Mouse (Mus musculus): ENCODE measurements around the gene Hk1. TPM values are rescaled to one million over a fixed set of nuclear protein-coding genes. Genes with fewer than 3 reads are reported as not detected.

The Hk1 gene
- polyA plus RNA-seq, 1 experiment from 2014 or later: 24.1 TPM

DNA sequence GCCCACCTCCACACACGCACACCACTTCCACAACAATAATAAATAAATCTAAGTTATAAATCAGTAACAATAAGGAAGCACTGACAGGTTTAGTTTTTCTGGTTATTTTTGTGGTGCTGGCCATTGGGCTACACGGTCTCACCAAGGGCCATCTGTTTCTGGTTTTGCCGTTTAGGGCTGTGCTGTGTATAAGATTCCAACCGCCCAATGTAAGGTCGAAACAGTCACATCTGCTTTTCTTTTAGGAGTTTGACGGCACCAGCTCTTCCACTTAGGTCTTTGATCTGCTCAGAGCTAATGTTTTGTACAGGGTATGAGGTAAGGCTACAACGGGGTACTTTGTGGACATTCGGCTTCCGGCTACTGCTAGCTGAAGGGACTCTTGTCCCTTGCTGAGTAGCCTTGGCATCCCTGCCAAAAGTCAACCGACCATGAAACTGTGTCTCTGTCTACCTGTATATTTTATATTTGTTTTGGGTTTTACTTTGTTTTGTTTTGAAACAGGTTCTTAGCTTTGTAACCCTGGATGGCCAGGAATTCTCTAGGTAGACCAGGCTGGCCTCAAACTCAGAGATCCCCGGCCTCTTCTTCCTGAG is 70.7 kb downstream of the Hk1 start:
- no peak for DNase-seq (ENCODE audit: low spot score)
- no peak for ATAC-seq (replicated peaks; ENCODE audit: low FRiP score, low TSS enrichment, low read depth)
- Histone ChIP-seq H3K4me2 (ENCODE audit: low read length) (no peak overlapping the region), H3K9ac (ENCODE audit: low read length) (no peak overlapping the region), H3K9me3 (ENCODE audit: control insufficient read depth, low read length) (no peaks in the 10 kb centered on the region), H3K4me3 (ENCODE audit: low read depth, low read length) (no peak overlapping the region), H3K27me3 (replicated peaks; ENCODE audit: control insufficient read depth, insufficient read depth, low read length) (no peaks in the 10 kb centered on the region), H3K4me1 (replicated peaks; ENCODE audit: control insufficient read depth, insufficient read depth, low read length) (peaks cover 6% of the 10 kb centered on the region; the same call in 1 of the 2 replicates), H3K27ac (ENCODE audit: low read depth) (no peak overlapping the region), H3K36me3 (ENCODE audit: control insufficient read depth, insufficient read depth, low read length) (no peaks in the 10 kb centered on the region)
- WGBS: 74% methylated on average over 11 of the region's 11 CpGs

- ATAC-seq (replicated peaks; ENCODE audit: low FRiP score, low TSS enrichment, low read depth): no peak
- no peak overlapping the region; the same call in 1 of the 2 replicates for H3K27ac ChIP-seq (ENCODE audit: low read depth)
- no peak overlapping the region for H3K4me3 ChIP-seq (ENCODE audit: low read depth, low read length)
- H3K27me3 ChIP-seq (replicated peaks; ENCODE audit: control insufficient read depth, insufficient read depth, low read length): no peaks in the 10 kb centered on the region
- no peak overlapping the region for H3K4me2 ChIP-seq (ENCODE audit: low read length)
- H3K9me3 ChIP-seq (ENCODE audit: control insufficient read depth, low read length): no peaks in the 10 kb centered on the region
- peaks cover 3% of the 10 kb centered on the region; the same call in 1 of the 2 replicates for H3K4me1 ChIP-seq (replicated peaks; ENCODE audit: control insufficient read depth, insufficient read depth, low read length)
- no peak for DNase-seq (ENCODE audit: low spot score)
- no peaks in the 10 kb centered on the region for H3K36me3 ChIP-seq (ENCODE audit: control insufficient read depth, insufficient read depth, low read length)
- no peak overlapping the region for H3K9ac ChIP-seq (ENCODE audit: low read length)
- WGBS: 30% methylated on average over 3 of the region's 3 CpGs
Observed at GRCm38 (mm10) chr10:62306483-62306882, 73.2 kb downstream of the Hk1 start.

- Histone ChIP-seq H3K27me3 (replicated peaks; ENCODE audit: control insufficient read depth, insufficient read depth, low read length) (no peaks in the 10 kb centered on the region), H3K36me3 (ENCODE audit: control insufficient read depth, insufficient read depth, low read length) (no peaks in the 10 kb centered on the region), H3K4me3 (ENCODE audit: low read depth, low read length) (no peak overlapping the region), H3K9ac (ENCODE audit: low read length) (no peak overlapping the region), H3K27ac (ENCODE audit: low read depth) (no peak overlapping the region), H3K4me1 (replicated peaks; ENCODE audit: control insufficient read depth, insufficient read depth, low read length) (peaks cover 3% of the 10 kb centered on the region; the same call in 1 of the 2 replicates), H3K4me2 (ENCODE audit: low read length) (no peak overlapping the region), H3K9me3 (ENCODE audit: control insufficient read depth, low read length) (no peaks in the 10 kb centered on the region)
- DNase-seq (ENCODE audit: low spot score) (no peak), ATAC-seq (replicated peaks; ENCODE audit: low FRiP score, low TSS enrichment, low read depth) (no peak)
- WGBS: 77% methylated on average over 6 of the region's 6 CpGs
Observed at GRCm38 (mm10) chr10:62305090-62305489, 74.6 kb downstream of the Hk1 start.

GRCm38 (mm10) chr10:62300006-62300827 is 79.5 kb downstream of the Hk1 start:
- Histone ChIP-seq H3K27me3 (replicated peaks; ENCODE audit: control insufficient read depth, insufficient read depth, low read length) (no peaks in the 10 kb centered on the region), H3K9ac (ENCODE audit: low read length) (no peak overlapping the region), H3K4me3 (ENCODE audit: low read depth, low read length) (no peak overlapping the region), H3K9me3 (ENCODE audit: control insufficient read depth, low read length) (no peaks in the 10 kb centered on the region), H3K4me2 (ENCODE audit: low read length) (no peak overlapping the region), H3K36me3 (ENCODE audit: control insufficient read depth, insufficient read depth, low read length) (peaks cover 2% of the 10 kb centered on the region; the same call in 1 of the 2 replicates), H3K27ac (ENCODE audit: low read depth) (no peak overlapping the region), H3K4me1 (replicated peaks; ENCODE audit: control insufficient read depth, insufficient read depth, low read length) (no peaks in the 10 kb centered on the region)
- 77% methylated on average over 23 of the region's 23 CpGs for WGBS
- DNase-seq (ENCODE audit: low spot score) (no peak), ATAC-seq (replicated peaks; ENCODE audit: low FRiP score, low TSS enrichment, low read depth) (no peak)

GRCm38 (mm10) chr10:62296086-62296872 is 83.4 kb downstream of the Hk1 start:
- peaks cover 12% of the 10 kb centered on the region; the same call in 1 of the 2 replicates for H3K36me3 ChIP-seq (ENCODE audit: control insufficient read depth, insufficient read depth, low read length)
- no peak overlapping the region for H3K4me3 ChIP-seq (ENCODE audit: low read depth, low read length)
- H3K27me3 ChIP-seq (replicated peaks; ENCODE audit: control insufficient read depth, insufficient read depth, low read length): no peaks in the 10 kb centered on the region
- no peak overlapping the region for H3K27ac ChIP-seq (ENCODE audit: low read depth)
- 77% methylated on average over 19 of the region's 26 CpGs for WGBS
- no peaks in the 10 kb centered on the region for H3K9me3 ChIP-seq (ENCODE audit: control insufficient read depth, low read length)
- DNase-seq (ENCODE audit: low spot score): no peak
- H3K4me1 ChIP-seq (replicated peaks; ENCODE audit: control insufficient read depth, insufficient read depth, low read length): no peaks in the 10 kb centered on the region
- H3K9ac ChIP-seq (ENCODE audit: low read length): no peak overlapping the region
- no peak for ATAC-seq (replicated peaks; ENCODE audit: low FRiP score, low TSS enrichment, low read depth)
- H3K4me2 ChIP-seq (ENCODE audit: low read length): no peak overlapping the region

DNA sequence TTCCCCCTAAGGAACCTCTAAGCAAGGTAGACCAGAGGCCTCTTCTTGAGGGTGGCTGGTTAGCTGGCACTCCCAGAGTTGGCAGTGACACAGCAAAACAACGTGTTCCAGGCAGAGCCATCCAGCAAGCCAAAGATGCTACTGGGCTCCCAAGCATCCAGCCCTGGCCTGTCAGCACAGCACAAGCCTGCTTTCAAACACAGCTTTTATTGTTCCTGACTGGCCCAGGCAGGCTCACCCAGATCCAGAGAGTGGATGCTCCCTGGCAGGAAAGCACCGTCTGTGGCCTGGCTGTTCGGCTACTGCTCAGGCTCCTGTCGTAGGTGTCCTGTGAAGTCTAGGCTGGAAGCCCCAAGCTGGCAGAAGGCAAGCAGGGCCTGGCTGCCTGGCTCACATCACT is 85.6 kb downstream of the Hk1 start:
- Histone ChIP-seq H3K4me2 (ENCODE audit: low read length) (no peak overlapping the region), H3K9ac (ENCODE audit: low read length) (no peak overlapping the region), H3K27me3 (replicated peaks; ENCODE audit: control insufficient read depth, insufficient read depth, low read length) (no peaks in the 10 kb centered on the region), H3K27ac (ENCODE audit: low read depth) (no peak overlapping the region), H3K4me3 (ENCODE audit: low read depth, low read length) (no peak overlapping the region), H3K9me3 (ENCODE audit: control insufficient read depth, low read length) (no peaks in the 10 kb centered on the region), H3K4me1 (replicated peaks; ENCODE audit: control insufficient read depth, insufficient read depth, low read length) (no peaks in the 10 kb centered on the region), H3K36me3 (ENCODE audit: control insufficient read depth, insufficient read depth, low read length) (peaks cover 24% of the 10 kb centered on the region)
- DNase-seq (ENCODE audit: low spot score): no peak
- ATAC-seq (replicated peaks; ENCODE audit: low FRiP score, low TSS enrichment, low read depth): no peak
- 80% methylated on average over 4 of the region's 4 CpGs for WGBS

DNA sequence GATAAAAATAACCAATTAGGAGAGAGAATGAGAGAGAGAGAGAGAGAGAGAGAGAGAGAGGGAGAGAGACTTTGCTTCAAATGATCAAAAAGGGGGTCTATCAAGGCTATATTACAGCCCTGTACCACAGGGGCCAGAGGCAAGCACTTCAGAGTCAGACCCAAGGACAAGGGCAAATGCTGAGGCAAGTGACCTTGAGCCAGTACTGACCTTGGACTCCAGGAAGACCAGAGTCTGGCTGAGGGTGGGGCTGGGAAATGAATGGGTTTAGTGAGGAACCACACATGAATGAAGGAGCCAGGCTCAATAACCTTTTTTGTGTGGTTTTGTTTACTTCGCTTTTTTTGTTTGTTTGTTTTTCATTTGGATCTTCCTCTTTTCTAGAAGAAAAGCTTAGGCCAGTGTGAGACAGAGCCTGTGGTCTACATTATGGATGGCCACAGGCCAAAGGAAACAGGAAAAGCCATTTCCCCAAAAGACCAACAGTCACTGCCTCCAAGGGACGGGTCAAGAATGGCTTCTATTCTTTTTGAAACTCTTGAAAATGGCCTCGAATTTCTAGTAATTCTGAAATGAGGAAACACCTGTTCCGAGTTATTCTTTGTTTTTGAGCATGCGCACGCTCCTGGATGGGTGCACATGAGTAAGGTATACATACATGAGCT is 92.1 kb downstream of the Hk1 start:
- Histone ChIP-seq H3K27ac (ENCODE audit: low read depth) (no peak overlapping the region), H3K36me3 (ENCODE audit: control insufficient read depth, insufficient read depth, low read length) (peaks cover 45% of the 10 kb centered on the region), H3K9ac (ENCODE audit: low read length) (no peak overlapping the region), H3K4me2 (ENCODE audit: low read length) (no peak overlapping the region), H3K4me3 (ENCODE audit: low read depth, low read length) (no peak overlapping the region), H3K27me3 (replicated peaks; ENCODE audit: control insufficient read depth, insufficient read depth, low read length) (no peaks in the 10 kb centered on the region), H3K4me1 (replicated peaks; ENCODE audit: control insufficient read depth, insufficient read depth, low read length) (no peaks in the 10 kb centered on the region), H3K9me3 (ENCODE audit: control insufficient read depth, low read length) (no peaks in the 10 kb centered on the region)
- DNase-seq (ENCODE audit: low spot score) (no peak), ATAC-seq (replicated peaks; ENCODE audit: low FRiP score, low TSS enrichment, low read depth) (no peak)
- WGBS: 75% methylated on average over 6 of the region's 6 CpGs

DNA sequence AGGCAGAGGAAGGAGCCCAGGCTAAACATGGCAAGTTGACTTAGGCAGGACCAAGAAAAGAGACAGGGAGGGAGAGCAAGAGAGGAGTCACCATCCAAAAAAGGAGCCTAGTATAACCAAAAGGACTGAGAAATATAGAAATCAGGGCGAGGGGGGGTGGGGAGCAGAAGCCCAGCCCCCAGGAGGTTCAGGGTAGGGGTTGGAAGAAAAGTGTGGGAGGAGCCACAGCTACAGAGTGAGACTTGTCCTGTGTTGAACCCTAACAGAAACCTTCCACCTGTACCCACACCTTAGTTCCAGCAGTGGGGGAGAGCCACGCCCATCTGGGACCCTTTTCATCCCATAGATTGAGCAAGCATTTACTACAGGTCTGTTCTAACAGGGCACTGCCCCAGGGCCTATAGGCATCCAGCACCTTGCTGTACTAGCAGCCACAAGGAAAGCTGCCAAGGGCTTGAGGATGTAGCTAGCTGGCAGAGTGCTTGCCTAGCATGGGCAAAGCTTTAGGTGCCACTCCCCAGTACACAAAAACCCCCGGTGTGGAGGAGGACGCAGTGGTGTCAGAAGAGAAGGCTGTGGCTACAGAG is 96.4 kb downstream of the Hk1 start:
- H3K4me1 ChIP-seq (replicated peaks; ENCODE audit: control insufficient read depth, insufficient read depth, low read length): no peaks in the 10 kb centered on the region
- DNase-seq (ENCODE audit: low spot score) (no peak), ATAC-seq (replicated peaks; ENCODE audit: low FRiP score, low TSS enrichment, low read depth) (no peak)
- no peaks in the 10 kb centered on the region for H3K27me3 ChIP-seq (replicated peaks; ENCODE audit: control insufficient read depth, insufficient read depth, low read length)
- peaks cover 48% of the 10 kb centered on the region for H3K36me3 ChIP-seq (ENCODE audit: control insufficient read depth, insufficient read depth, low read length)
- H3K9me3 ChIP-seq (ENCODE audit: control insufficient read depth, low read length): peaks cover 4% of the 10 kb centered on the region; the same call in 1 of the 2 replicates
- no peak overlapping the region for H3K4me2 ChIP-seq (ENCODE audit: low read length)
- no peak overlapping the region for H3K4me3 ChIP-seq (ENCODE audit: low read depth, low read length)
- no peak overlapping the region for H3K27ac ChIP-seq (ENCODE audit: low read depth)
- 92% methylated on average over 4 of the region's 4 CpGs for WGBS
- H3K9ac ChIP-seq (ENCODE audit: low read length): no peak overlapping the region
